Mouse (Mus musculus) embryonic facial prominence, embryonic 14.5 days (tissue): ENCODE measurements around the gene Ypel2. TPM values are rescaled to one million over a fixed set of nuclear protein-coding genes. Genes with fewer than 3 reads are reported as not detected.

Source experiments
- ATAC-seq: fragments of 200-750 bp; cut with Nextera tagmentation; 2 replicates; pipeline ENCODE4 v1.8.0; 2017; ENCODE audit warnings: low read depth, moderate number of reproducible peaks, moderate TSS enrichment
- DNase-seq: peaks from one replicate; pipeline ENCODE4 v3.0.0-alpha.2; 2015; ENCODE audit warnings: low spot score
- H3K27ac ChIP-seq: fragments of 300-500 bp; sonication (generic); replicated peaks from 2 replicates; pipeline ENCODE4 v1.5.1; 2014; ENCODE audit warnings: low read depth, mild to moderate bottlenecking, low read length, moderate library complexity
- H3K27me3 ChIP-seq: fragments of 300-500 bp; sonication (generic); replicated peaks from 2 replicates; pipeline ENCODE4 v1.6.1; 2014; ENCODE audit warnings: low read length; ENCODE audit not compliant: control insufficient read depth, insufficient read depth
- H3K36me3 ChIP-seq: fragments of 300-500 bp; sonication (generic); 2 replicates; pipeline ENCODE4 v1.6.1; 2014; ENCODE audit warnings: low read length, mixed read lengths; ENCODE audit not compliant: control insufficient read depth, insufficient read depth
- H3K4me1 ChIP-seq: fragments of 300-500 bp; sonication (generic); 2 replicates; pipeline ENCODE4 v1.6.1; 2014; ENCODE audit warnings: antibody characterized with exemption, low read length; ENCODE audit not compliant: control insufficient read depth, insufficient read depth
- H3K4me2 ChIP-seq: fragments of 300-500 bp; sonication (generic); 2 replicates; pipeline ENCODE4 v1.6.1; 2014; ENCODE audit warnings: low read depth, mild to moderate bottlenecking, low read length, moderate library complexity, mixed read lengths
- H3K4me3 ChIP-seq: fragments of 300-500 bp; sonication (generic); 2 replicates; pipeline ENCODE4 v1.5.1; 2014; ENCODE audit warnings: low read depth, mild to moderate bottlenecking, low read length
- H3K9ac ChIP-seq: fragments of 300-500 bp; sonication (generic); 2 replicates; pipeline ENCODE4 v1.6.1; 2014; ENCODE audit warnings: low read depth, mild to moderate bottlenecking, low read length, moderate library complexity, mixed read lengths
- H3K9me3 ChIP-seq: fragments of 300-500 bp; sonication (generic); 2 replicates; pipeline ENCODE4 v1.6.1; 2016; ENCODE audit warnings: low read length; ENCODE audit not compliant: control insufficient read depth
- WGBS: fragments of 180-500 bp; shearing (Covaris S2); extraction: QIAGEN DNeasy Blood & Tissue Kit; methylation state at CpG from one replicate; pipeline ENCODE4 v1.1.7; 2014; 5-methylcytosine and 5-hydroxymethylcytosine counted together
- polyA plus RNA-seq: library from polyadenylated mRNA; unstranded; fragments of >200 nt; fragmentation: Nextera tagmentation; extraction: Ambion mirVana; gene quantifications from 2 replicates; pipeline ENCODE4 v1.2.1, GENCODE M21; 2014

Ypel2 gene
- polyA plus RNA-seq, 1 experiment from 2014 or later = 8.6 TPM

DNA sequence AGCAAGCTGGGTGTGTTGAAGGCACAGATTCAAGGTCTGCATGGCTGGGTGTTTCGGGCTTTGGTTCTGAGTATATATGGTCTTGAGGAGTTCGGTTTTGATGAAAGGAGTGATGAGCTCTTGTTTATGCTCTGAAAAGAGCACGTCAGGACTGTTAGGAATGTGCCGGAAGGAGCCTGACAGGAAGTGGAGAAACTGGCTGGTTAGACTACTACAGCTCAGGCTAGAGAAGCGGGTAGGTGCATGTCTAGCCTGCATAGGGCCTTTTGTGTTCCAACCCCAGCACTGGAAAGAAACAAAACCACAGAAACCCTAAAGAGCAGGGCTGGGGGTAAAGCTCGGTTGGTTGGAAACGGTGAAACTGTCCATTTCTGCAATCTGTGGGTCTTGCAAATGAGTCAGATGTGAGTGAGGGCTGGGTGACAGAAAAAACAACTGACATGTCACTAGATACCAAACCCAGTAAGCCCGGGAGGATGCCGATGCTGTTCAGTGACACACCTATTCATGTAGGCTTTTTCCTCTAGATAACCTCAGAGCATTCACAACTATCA, 68.3 kb downstream of the Ypel2 start:
- 0 out of 2 replicates have a peak, but pooled peaks cover 5% of the 10 kb centered on the region for H3K4me1 ChIP-seq
- no peak overlapping the region for H3K4me2 ChIP-seq
- no peaks in the 10 kb centered on the region for H3K36me3 ChIP-seq
- no peaks in the 10 kb centered on the region for H3K9me3 ChIP-seq
- no peak overlapping the region for H3K4me3 ChIP-seq
- 77% methylated on average over 9 of the region's 9 CpGs for WGBS
- H3K27me3 ChIP-seq = no peaks in the 10 kb centered on the region
- no peak overlapping the region for H3K27ac ChIP-seq
- DNase-seq (no peak), ATAC-seq (no peak)
- no peak overlapping the region for H3K9ac ChIP-seq

DNA sequence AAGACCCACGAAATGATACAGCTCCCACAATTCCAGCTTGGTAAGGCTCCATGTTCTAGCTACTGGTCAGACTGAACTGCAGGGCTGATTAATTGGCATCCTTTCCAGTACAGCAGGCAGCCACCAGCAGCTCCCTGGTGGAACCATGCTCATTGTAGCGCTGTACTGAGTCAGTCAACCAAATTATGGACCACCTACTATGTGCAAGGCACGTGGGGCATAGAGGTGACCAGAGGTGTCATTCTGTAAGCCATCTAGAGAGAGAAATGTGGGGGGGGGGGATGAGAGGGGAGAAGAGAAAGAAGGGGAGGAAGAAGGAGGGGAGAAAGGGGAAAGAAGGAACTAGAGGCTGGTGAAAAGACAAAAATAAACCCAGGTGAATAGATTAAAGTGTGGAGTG, 68.9 kb downstream of the Ypel2 start:
- Histone ChIP-seq H3K4me3 (no peak overlapping the region), H3K9ac (no peak overlapping the region), H3K27ac (no peak overlapping the region), H3K27me3 (no peaks in the 10 kb centered on the region), H3K4me1 (0 out of 2 replicates have a peak, but pooled peaks cover 7% of the 10 kb centered on the region), H3K36me3 (no peaks in the 10 kb centered on the region), H3K4me2 (no peak overlapping the region), H3K9me3 (no peaks in the 10 kb centered on the region)
- ATAC-seq (no peak), DNase-seq (no peak)
- 79% methylated on average over 3 of the region's 3 CpGs for WGBS

- no peak for DNase-seq
- Histone ChIP-seq H3K9ac (no peak overlapping the region), H3K36me3 (no peaks in the 10 kb centered on the region), H3K9me3 (no peaks in the 10 kb centered on the region), H3K4me1 (0 out of 2 replicates have a peak, but pooled peaks cover 7% of the 10 kb centered on the region), H3K27ac (no peak overlapping the region), H3K4me3 (no peak overlapping the region), H3K27me3 (no peaks in the 10 kb centered on the region), H3K4me2 (no peak overlapping the region)
- 38% methylated on average over 2 of the region's 2 CpGs for WGBS
- no peak for ATAC-seq
Measured at GRCm38 (mm10) chr11:86923654-86924053, 69.9 kb downstream of the Ypel2 start.

DNA sequence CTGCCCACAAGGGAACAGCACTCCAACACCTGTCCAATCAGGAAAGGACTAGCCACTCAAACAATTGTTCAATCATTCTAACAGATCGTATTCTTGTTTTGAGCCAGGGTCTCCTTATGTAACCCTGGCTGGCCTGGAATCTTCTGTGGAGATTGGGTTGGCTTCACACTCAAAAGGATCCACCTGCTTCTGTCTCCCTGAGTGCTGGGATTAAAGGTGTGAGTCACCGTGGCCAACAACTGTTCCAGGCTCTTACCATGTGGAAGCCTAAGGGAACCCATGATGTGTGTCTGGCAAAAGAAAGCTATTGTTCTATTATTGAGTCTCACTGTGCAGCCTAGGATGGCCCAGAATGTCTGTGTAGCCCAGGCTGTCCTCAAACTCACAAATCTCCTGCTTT, 71.5 kb downstream of the Ypel2 start:
- no peak overlapping the region for H3K4me3 ChIP-seq
- no peak for ATAC-seq
- H3K9ac ChIP-seq = no peak overlapping the region
- no peak for DNase-seq
- H3K4me2 ChIP-seq = no peak overlapping the region
- 85% methylated on average over 2 of the region's 2 CpGs for WGBS
- no peaks in the 10 kb centered on the region for H3K36me3 ChIP-seq
- H3K4me1 ChIP-seq = 0 out of 2 replicates have a peak, but pooled peaks cover 7% of the 10 kb centered on the region
- no peak overlapping the region for H3K27ac ChIP-seq
- no peaks in the 10 kb centered on the region for H3K27me3 ChIP-seq
- no peaks in the 10 kb centered on the region for H3K9me3 ChIP-seq

DNA sequence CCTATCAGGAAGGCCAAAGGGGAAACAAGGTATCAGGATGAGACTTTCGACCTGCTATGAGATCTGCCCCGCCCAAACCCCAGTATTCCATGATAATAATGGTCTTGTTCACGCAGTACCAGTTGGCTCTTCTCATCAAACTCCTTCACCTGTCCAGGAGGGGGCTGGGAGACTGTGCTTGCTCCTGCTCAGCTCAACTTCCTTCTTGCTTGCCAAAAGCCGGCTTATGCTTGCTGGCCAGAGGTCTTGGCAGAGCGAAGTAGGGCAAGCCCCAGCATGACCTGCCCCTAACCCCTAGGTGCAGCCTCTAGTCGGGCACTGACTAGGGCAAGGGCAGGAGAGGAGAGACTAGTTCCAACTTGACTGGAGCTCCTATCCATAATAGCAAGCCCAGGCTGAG, 72.2 kb downstream of the Ypel2 start:
- Histone ChIP-seq H3K4me3 (no peak overlapping the region), H3K4me2 (no peak overlapping the region), H3K27me3 (no peaks in the 10 kb centered on the region), H3K4me1 (0 out of 2 replicates have a peak, but pooled peaks cover 7% of the 10 kb centered on the region), H3K27ac (no peak overlapping the region), H3K36me3 (no peaks in the 10 kb centered on the region), H3K9me3 (no peaks in the 10 kb centered on the region), H3K9ac (no peak overlapping the region)
- no peak for ATAC-seq
- DNase-seq = no peak
- WGBS = 88% methylated on average over 6 of the region's 6 CpGs

DNA sequence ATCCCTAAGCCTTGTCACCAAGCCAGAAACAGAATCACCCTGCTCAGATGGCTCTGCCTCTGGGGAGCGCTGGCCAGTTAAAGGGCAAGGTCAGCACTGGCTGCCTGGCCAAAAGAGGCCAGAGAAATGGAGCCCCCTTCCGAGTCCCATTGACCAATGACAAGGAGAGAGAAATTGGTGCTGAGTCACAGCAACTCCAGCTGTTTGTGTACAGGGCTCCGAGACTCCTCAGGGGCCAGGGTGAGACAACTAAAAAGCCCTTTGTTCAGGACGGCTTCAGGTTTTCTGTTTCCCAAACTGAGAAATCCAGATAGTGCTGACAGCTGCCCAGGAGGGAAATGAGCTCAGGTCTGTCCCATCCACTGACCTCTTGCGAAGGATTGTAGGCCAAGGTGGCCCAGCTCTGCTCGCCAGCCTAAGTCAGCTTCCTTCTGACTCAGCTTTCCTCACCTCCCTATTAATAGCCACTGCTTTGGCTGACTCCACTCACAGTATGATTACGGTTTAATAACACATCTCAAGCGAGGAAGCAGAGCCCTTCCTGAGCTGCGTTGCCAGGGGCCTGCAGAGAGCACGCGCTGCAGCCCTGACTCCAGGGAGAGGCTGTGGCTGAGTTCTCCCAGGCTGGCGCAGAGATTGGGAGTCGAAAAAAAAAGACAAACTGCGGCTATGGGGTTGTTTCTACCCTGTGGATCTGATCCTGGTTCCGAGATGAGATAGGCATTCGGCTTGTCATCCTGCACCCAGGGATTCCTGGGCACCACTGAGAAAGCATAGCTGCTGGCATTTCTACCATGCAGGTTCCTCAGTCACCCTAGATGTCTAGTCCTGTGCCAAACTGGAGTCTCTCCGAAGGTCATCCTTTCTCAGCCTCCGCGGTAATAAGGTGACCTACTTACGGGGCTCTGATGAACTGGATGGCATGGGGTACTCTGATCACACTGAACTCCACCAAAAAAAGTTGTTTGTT, 73.1 kb downstream of the Ypel2 start:
- DNase-seq (peak; percentile 46), ATAC-seq (no peak)
- Histone ChIP-seq H3K4me1 (0 out of 2 replicates have a peak, but pooled peaks cover 7% of the 10 kb centered on the region), H3K27me3 (no peaks in the 10 kb centered on the region), H3K9ac (no peak overlapping the region), H3K27ac (peak overlapping the region; percentile 44; the same call in 1 of the 2 replicates), H3K9me3 (no peaks in the 10 kb centered on the region), H3K4me3 (no peak overlapping the region), H3K4me2 (no peak overlapping the region), H3K36me3 (no peaks in the 10 kb centered on the region)
- WGBS = 56% methylated on average over 20 of the region's 20 CpGs

- Histone ChIP-seq H3K4me2 (no peak overlapping the region), H3K27me3 (no peaks in the 10 kb centered on the region), H3K36me3 (no peaks in the 10 kb centered on the region), H3K9me3 (no peaks in the 10 kb centered on the region), H3K9ac (no peak overlapping the region), H3K4me1 (0 out of 2 replicates have a peak, but pooled peaks cover 7% of the 10 kb centered on the region), H3K4me3 (no peak overlapping the region), H3K27ac (no peak overlapping the region)
- ATAC-seq = no peak
- 85% methylated on average over 7 of the region's 7 CpGs for WGBS
- DNase-seq = no peak
Measured at GRCm38 (mm10) chr11:86919468-86919867, 74.0 kb downstream of the Ypel2 start.

DNA sequence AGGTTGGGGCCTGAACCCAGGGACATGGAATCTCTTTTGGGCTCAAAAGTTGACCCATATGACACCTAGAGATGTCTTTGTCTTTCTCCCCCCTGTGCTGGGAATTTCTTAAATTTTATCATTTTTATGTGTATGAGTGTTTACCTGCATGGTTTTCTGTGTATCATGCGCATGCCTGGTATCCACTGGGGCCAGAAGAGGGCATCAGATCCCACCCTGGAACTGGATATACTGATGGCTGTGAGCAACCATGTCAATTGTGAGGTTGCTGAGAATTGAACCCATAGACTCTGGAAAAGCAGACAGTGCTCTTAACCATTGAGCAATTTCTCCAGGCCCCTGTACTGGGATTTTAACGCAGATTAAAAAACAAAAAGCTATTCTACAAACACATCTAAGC, 76.0 kb downstream of the Ypel2 start:
- WGBS = 99% methylated on average over 2 of the region's 2 CpGs

More for the DNA sequence above, 76.0 kb downstream of the Ypel2 start:
- Histone ChIP-seq H3K4me3 (no peak overlapping the region), H3K27ac (no peak overlapping the region), H3K36me3 (no peaks in the 10 kb centered on the region), H3K4me2 (no peak overlapping the region), H3K27me3 (no peaks in the 10 kb centered on the region), H3K4me1 (0 out of 2 replicates have a peak, but pooled peaks cover 7% of the 10 kb centered on the region), H3K9ac (no peak overlapping the region), H3K9me3 (no peaks in the 10 kb centered on the region)
- DNase-seq (no peak), ATAC-seq (no peak)
